Mouse (Mus musculus) telencephalon, adult 2 months (tissue): ENCODE data around the gene Inpp5k.
A peak's percentile ranks its signal among the peaks of the same experiment; 100 is the strongest.
"Not testable (repeated sequence)": the region's sequence is repeated elsewhere in the genome, so short reads cannot be mapped to it uniquely, and the experiment has no call there.

Experiments
- DNase-seq: peaks from one replicate; pipeline ENCODE4 v3.0.0-alpha.2; 2011; ENCODE audit warnings: low read depth, low spot score

The Inpp5k gene

GRCm38 (mm10) chr11:75677881-75678746, 47.3 kb downstream of the Inpp5k start:
- DNase-seq: no peak

DNA sequence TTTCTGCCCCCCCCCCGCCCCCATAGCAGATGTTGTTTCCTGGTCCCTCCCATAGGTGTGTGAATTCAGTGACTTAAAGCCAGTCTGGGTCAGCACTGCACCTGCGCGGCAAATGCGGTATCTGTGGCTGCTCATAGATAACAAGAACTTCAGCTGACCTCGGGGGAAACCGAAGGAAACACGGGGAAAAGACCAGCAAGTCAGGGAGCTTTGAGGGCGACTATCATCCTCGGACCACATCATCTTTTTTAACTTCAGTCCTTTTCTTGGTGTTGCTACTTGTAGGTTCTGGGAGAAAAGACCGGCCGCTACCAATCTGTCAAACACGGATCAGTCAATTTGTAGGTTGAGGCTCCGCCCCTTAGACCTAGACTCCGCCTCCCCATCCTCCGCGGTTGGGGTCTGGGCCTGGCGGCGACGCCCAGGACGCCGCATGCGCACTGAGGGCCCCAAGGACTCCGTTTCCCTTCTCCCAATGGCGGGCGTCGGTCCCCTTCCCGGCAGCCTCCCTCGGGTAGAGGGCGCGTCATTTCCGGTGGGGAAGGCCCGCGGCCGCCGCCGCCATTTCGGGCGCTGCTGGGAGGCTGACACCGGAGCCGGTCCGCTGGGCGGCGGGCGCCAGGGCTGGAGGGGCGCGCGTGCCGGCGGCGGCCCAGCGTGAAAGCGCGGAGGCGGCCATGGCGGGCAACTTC, 48.1 kb downstream of the Inpp5k start, which contains the start of gene Crk:
Gene Crk, plus strand, starts transcription at position 513 of the 692 bp plus-strand sequence.
- DNase-seq: peak; percentile 95

GRCm38 (mm10) chr11:75679439-75680171, 48.8 kb downstream of the Inpp5k start:
- DNase-seq: no peak

DNA sequence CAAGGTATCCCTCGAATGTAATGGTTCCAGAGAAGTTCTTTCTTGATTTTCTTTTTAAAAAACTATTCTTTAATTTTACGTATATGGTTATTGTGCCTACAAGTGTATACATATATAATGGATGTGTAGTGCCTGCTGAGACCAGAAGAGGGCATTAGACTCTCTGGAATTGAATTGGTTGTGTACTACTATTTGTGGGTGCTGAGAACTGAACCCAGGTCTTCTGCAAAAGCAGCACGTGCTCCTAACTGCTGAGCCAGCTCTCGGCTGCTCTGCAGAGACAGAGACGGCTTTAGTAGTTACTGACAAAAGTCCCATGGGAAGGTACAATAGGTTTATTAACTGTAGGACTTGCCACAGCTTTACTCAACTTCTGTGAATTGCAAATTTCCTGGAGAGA, 53.7 kb downstream of the Inpp5k start:
- no peak for DNase-seq

- no peak for DNase-seq
Observed at GRCm38 (mm10) chr11:75684956-75685355, 54.2 kb downstream of the Inpp5k start.

GRCm38 (mm10) chr11:75687343-75687993, 56.7 kb downstream of the Inpp5k start:
- no peak for DNase-seq

GRCm38 (mm10) chr11:75688132-75688531, 57.3 kb downstream of the Inpp5k start:
- no peak for DNase-seq

DNA sequence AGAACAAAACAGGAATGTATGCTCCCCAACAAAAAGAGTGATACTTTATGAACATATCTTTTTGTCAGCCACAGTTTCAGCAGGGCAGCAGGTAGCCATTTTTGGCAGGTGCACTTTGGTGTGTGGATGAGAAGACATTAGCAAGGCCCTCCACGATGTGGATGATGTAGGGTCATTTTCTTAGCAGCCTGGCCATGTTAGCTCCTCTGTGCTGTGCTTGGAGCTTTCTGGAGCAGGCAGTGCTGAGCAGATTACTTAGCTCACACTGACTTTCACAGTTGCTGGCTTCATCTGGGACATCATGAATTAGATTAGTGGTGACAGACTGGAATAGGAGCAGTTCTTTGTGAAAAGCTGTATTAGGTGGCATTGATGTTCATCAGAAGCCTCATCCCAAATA, 59.2 kb downstream of the Inpp5k start:
- no peak for DNase-seq

DNA sequence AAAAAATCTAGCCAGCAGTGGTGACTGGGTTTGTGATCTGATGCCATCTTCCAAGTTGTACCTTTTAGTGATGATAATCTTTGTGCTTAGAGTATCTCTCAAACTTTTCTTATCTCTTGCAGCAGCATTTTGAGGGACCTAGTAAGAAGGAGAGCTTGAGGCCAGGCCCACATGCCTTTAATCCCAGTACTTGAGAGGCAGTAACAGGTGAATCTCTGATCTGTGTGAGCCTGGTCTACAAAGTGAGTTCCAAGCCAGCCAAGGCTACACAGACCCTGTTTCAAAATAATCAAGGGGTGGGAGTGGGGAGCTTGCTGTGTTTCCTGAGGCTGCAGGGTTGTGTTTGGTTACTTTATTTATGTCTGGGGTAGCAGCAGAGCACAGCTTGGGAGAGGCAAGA, 60.3 kb downstream of the Inpp5k start:
- DNase-seq: no peak

- DNase-seq: no peak
Observed at GRCm38 (mm10) chr11:75693570-75693969, 62.8 kb downstream of the Inpp5k start.

DNA sequence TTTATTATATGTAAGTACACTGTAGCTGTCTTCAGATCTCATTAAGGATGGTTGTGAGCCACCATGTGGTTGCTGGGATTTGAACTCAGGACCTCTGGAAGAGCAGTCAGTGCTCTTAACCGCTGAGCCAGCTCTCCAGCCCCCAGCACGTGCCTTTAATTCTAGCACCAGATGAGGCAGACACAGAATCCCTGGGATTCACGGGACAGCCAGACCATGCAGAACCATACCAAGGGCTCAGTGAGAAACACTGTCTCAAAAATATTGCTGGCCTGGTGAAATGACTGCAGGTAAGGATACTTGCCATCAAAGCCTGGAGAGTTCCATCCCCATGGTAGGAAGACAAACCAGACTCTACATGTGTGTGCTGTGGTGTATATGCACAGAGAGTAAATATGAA, 66.7 kb downstream of the Inpp5k start:
- not testable (repeated sequence) for DNase-seq
